Mouse (Mus musculus) gonadal fat pad, adult 2 months (tissue): ENCODE results near the gene Ankef1. TPM values are rescaled to one million over a fixed set of nuclear protein-coding genes. Genes with fewer than 3 reads are reported as not detected.

Experiments
- DNase-seq: peaks from one replicate; pipeline ENCODE4 v3.0.0-alpha.2; 2012; ENCODE audit warnings: low read depth
- polyA plus RNA-seq: library from polyadenylated mRNA; depleted of rRNA; stranded (reverse); fragments of >200 nt; gene quantifications from 2 replicates; pipeline ENCODE4 v1.2.3, GENCODE M21; 2012; rRNA removed

Gene Ankef1
- polyA plus RNA-seq, 1 experiment: 28.4 TPM

DNA sequence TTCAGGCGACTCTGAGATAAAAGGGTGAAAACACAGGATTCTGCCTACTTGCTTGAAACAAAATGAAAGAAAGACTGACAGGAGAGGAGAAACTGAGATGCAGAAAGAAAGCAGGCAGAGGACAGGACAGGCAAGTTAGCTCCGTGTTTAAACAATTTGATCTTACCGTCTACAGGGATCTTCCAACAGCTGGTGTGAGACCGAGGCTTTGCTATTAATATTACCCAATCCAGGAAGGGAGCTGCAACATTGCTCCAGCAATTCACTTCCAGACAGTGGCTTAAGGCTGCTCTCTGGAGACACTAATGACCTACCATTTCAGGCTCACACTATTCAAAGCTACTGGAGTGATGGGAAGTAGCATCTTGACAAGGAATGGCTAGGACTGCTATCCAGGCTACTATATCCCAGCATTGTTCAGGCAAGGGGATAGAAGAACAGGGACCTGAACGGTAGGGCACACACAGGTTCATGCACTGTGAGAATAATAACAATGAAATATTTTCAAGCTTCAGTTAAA lies 99.0 kb downstream of the Ankef1 start:
- no peak for DNase-seq

DNA sequence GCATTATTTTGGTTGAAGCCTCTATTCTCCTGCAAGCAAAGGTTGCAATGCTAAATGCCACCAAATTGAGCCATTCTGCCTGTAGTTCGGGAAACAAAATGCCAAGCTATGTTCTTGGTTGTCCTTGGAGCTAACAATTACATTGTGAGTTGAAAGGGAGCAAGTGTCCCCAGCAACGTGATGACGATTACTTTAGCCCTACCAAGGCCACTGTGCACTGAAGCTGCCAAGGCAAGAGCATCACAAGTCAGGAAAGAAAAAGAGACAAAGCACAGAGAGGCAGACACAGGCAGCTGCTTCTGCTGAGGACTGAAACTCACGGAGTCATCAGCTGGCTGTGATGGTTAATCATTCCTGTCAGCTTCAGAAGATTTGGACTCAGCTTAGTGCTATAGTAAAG lies 99.5 kb downstream of the Ankef1 start:
- DNase-seq: no peak

Other genes starting within 250 kb of the Ankef1 start
- 0.05 and 0.09 TPM in 2 replicates for gene Pak7, start 113.9 kb upstream of the Ankef1 start, polyA plus RNA-seq
- 0.07 TPM in 1 of 2 replicates, not detected in the other for gene Snap25, start 211.5 kb downstream of the Ankef1 start, polyA plus RNA-seq